Mouse (Mus musculus) cortical plate, adult 2 months (tissue): ENCODE results near the gene Hist1h2bc.

Experiments used
- CTCF ChIP-seq: fragments of 200-500 bp; IDR thresholded peaks from 2 replicates; pipeline ENCODE4 v1.5.1; 2011; ENCODE audit warnings: mild to moderate bottlenecking, control low read depth, low read length; ENCODE audit not compliant: insufficient read depth; ENCODE audit errors: extremely low read depth
- POLR2A ChIP-seq: fragments of 200-500 bp; IDR thresholded peaks from 2 replicates; pipeline ENCODE4 v1.6.1; 2011; ENCODE audit warnings: mild to moderate bottlenecking, low read length, control low read depth; ENCODE audit not compliant: insufficient read depth; ENCODE audit errors: extremely low read depth

DNA sequence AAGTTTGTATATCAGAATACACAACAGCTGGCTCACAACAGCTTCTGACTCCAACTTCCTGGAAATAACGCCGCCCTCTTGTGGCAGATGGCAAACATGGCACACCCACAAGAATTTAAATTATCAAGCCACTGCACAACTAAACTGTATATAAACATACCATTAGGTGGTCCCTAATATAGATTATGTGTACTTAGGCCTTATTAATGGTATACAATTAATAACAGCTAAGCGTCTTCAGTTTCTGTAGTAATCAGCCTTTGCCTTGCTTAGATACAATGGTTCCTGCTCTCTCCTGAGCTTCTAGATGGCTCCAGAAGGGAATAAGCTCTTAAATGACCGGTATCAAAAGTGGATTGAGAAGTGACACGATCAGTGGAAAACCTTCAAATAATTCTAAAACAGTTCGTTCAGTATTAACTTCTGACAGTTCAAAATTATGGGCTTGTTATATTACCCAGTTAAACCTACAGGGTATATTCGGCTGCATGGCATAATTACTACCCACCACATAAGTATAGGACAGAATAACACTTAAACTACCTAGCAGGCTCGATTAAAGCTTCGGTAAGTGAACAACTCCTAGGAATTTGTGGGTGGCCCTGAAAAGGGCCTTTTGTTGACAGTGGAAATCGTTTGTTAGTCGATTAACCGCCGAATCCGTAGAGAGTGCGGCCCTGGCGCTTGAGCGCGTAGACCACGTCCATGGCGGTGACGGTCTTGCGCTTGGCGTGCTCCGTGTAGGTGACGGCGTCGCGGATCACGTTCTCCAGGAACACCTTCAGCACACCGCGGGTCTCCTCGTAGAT lies 13.7 kb downstream of the Hist1h2bc start:
- TF ChIP-seq CTCF = peak; percentile 60
- no peak for TF ChIP-seq POLR2A
